26 mouse cellular contexts compared by ENCODE assay signal in the genomic region with DNA sequence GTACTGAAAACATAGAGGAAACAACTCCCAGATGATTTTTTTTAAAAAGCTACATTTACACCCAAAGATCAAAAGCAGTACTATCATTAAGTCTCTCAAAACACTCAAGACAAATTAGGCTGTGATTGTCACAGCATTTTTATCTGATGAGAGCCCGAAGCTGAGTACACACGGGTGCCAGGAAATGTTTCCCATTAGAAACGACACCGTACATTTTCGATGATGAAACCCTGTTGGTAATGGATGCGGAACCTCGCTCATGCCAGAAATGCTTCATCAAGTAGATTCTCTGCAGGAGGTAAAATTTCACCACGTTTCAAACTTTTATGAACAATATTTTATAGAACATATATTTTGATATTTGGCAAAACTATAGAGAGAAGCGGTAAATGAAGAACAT. TPM values are rescaled to one million over a fixed set of nuclear protein-coding genes. Genes with fewer than 3 reads are reported as not detected.
DNase-seq lines count a peak whose midpoint lies in the region; ATAC-seq and TF ChIP-seq lines count a peak whose summit lies in the region.
"Had no signal": no experiment of that assay in that cellular context is flagged by ENCODE, and none has a peak within 500 bp of the region (broad histone marks: within the 10 kb centered on the region; RNA-seq: fewer than 3 reads in every experiment).

No protein-coding gene starts in this region.

- H3K4me1 ChIP-seq in embryonic facial prominence, embryonic 14.5 days (ENCODE audit: control insufficient read depth, insufficient read depth, low read length), result 0 out of 2 replicates have a peak, but pooled peaks cover 7% of the 10 kb centered on the region
- peaks cover 12% of the 10 kb centered on the region for H3K4me1 ChIP-seq in embryonic facial prominence, embryonic 10.5 days
- peaks cover 9% of the 10 kb centered on the region for H3K4me1 ChIP-seq in lung, embryonic 14.5 days (ENCODE audit: insufficient read depth)
- peaks cover 10% of the 10 kb centered on the region for H3K4me1 ChIP-seq in lung, embryonic 16.5 days (replicated peaks; ENCODE audit: control insufficient read depth, insufficient read depth, low read length)
- no peaks in the 10 kb centered on the region; the same call in 1 of the 2 replicates for H3K4me1 ChIP-seq in lung, postnatal 0 days (ENCODE audit: insufficient read depth, low read depth, low read length)

- no peak for TF ChIP-seq CTCF in lung, embryonic 14.5 days (IDR thresholded peaks at IDR 0.05; ENCODE audit: low read depth)
- no peak for TF ChIP-seq CTCF in lung, postnatal 0 days (IDR thresholded peaks at IDR 0.05)

- H3K9ac ChIP-seq in embryonic facial prominence, embryonic 14.5 days (ENCODE audit: low read depth, low read length), result no peak overlapping the region
- no peak overlapping the region for H3K9ac ChIP-seq in lung, embryonic 14.5 days
- no peak overlapping the region for H3K9ac ChIP-seq in lung, embryonic 16.5 days (ENCODE audit: low read length)
- no peak overlapping the region for H3K9ac ChIP-seq in lung, postnatal 0 days (replicated peaks; ENCODE audit: low read depth)
- H3K9ac ChIP-seq: embryonic facial prominence, embryonic 13.5 days; forebrain, embryonic 12.5 days; forebrain, embryonic 15.5 days; forebrain, postnatal 0 days had no signal

- TF ChIP-seq EP300 in lung, postnatal 0 days (IDR thresholded peaks at IDR 0.05), result no peak

- no peaks in the 10 kb centered on the region for H3K36me3 ChIP-seq in embryonic facial prominence, embryonic 14.5 days (ENCODE audit: control insufficient read depth, insufficient read depth, low read length)
- H3K36me3 ChIP-seq in embryonic facial prominence, embryonic 10.5 days (replicated peaks), result no peaks in the 10 kb centered on the region
- H3K36me3 ChIP-seq in lung, embryonic 14.5 days (ENCODE audit: insufficient read depth), result no peaks in the 10 kb centered on the region
- H3K36me3 ChIP-seq in lung, embryonic 16.5 days (ENCODE audit: control insufficient read depth, insufficient read depth, low read length), result no peaks in the 10 kb centered on the region
- no peaks in the 10 kb centered on the region for H3K36me3 ChIP-seq in lung, postnatal 0 days (ENCODE audit: insufficient read depth, low read length)
- H3K36me3 ChIP-seq: embryonic facial prominence, embryonic 13.5 days; forebrain, embryonic 12.5 days; forebrain, embryonic 15.5 days; G1E had no signal

- no peaks in the 10 kb centered on the region for H3K9me3 ChIP-seq in embryonic facial prominence, embryonic 14.5 days (ENCODE audit: control insufficient read depth, low read length)
- H3K9me3 ChIP-seq in embryonic facial prominence, embryonic 10.5 days, result no peaks in the 10 kb centered on the region
- H3K9me3 ChIP-seq in lung, embryonic 14.5 days (ENCODE audit: low read depth, low read length), result no peaks in the 10 kb centered on the region
- no peaks in the 10 kb centered on the region for H3K9me3 ChIP-seq in lung, embryonic 16.5 days (ENCODE audit: control insufficient read depth, low read length)
- no peaks in the 10 kb centered on the region for H3K9me3 ChIP-seq in lung, postnatal 0 days (ENCODE audit: low read length)
- H3K9me3 ChIP-seq: embryonic facial prominence, embryonic 13.5 days; forebrain, embryonic 12.5 days; forebrain, embryonic 15.5 days had no signal

- H3K27ac ChIP-seq in embryonic facial prominence, embryonic 14.5 days (replicated peaks; ENCODE audit: low read depth, low read length), result no peak overlapping the region
- H3K27ac ChIP-seq in embryonic facial prominence, embryonic 10.5 days (replicated peaks), result no peak overlapping the region
- no peak overlapping the region for H3K27ac ChIP-seq in lung, embryonic 14.5 days (ENCODE audit: low read depth)
- H3K27ac ChIP-seq in lung, embryonic 16.5 days (ENCODE audit: low read length), result 0 out of 2 replicates have a peak overlapping the region, but pooled peaks have one; percentile 39
- no peak overlapping the region for H3K27ac ChIP-seq in lung, postnatal 0 days (ENCODE audit: low read length)
- H3K27ac ChIP-seq: embryonic facial prominence, embryonic 13.5 days; forebrain, embryonic 15.5 days had no signal

- 46% methylated on average over 9 of the region's 9 CpGs for WGBS in embryonic facial prominence, embryonic 14.5 days
- 84% methylated on average over 9 of the region's 9 CpGs for WGBS in embryonic facial prominence, embryonic 10.5 days
- 37% methylated on average over 9 of the region's 9 CpGs for WGBS in lung, embryonic 14.5 days
- 37% methylated on average over 9 of the region's 9 CpGs for WGBS in lung, embryonic 16.5 days
- WGBS in lung, postnatal 0 days, result 45% methylated on average over 9 of the region's 9 CpGs

- H3K4me2 ChIP-seq in embryonic facial prominence, embryonic 14.5 days (ENCODE audit: low read depth, low read length), result no peak overlapping the region
- H3K4me2 ChIP-seq in lung, embryonic 14.5 days, result no peak overlapping the region
- no peak overlapping the region for H3K4me2 ChIP-seq in lung, embryonic 16.5 days (ENCODE audit: low read depth, low read length)
- H3K4me2 ChIP-seq in lung, postnatal 0 days (replicated peaks; ENCODE audit: low read depth, low read length), result no peak overlapping the region
- H3K4me2 ChIP-seq: embryonic facial prominence, embryonic 13.5 days; forebrain, embryonic 12.5 days; forebrain, embryonic 15.5 days had no signal

- H3K4me3 ChIP-seq in embryonic facial prominence, embryonic 14.5 days (ENCODE audit: low read depth, low read length), result no peak overlapping the region
- no peak overlapping the region for H3K4me3 ChIP-seq in embryonic facial prominence, embryonic 10.5 days
- no peak overlapping the region for H3K4me3 ChIP-seq in lung, embryonic 14.5 days (ENCODE audit: low read depth, low read length)
- H3K4me3 ChIP-seq in lung, embryonic 16.5 days (ENCODE audit: low read length), result no peak overlapping the region
- no peak overlapping the region for H3K4me3 ChIP-seq in lung, postnatal 0 days (ENCODE audit: low read depth, low read length)
- H3K4me3 ChIP-seq: embryonic facial prominence, embryonic 13.5 days; forebrain, embryonic 12.5 days; forebrain, embryonic 15.5 days had no signal

- no peak for ATAC-seq in embryonic facial prominence, embryonic 14.5 days (ENCODE audit: low read depth)
- ATAC-seq in lung, embryonic 14.5 days (ENCODE audit: insufficient read depth), result no peak
- ATAC-seq in lung, embryonic 16.5 days (ENCODE audit: low read depth), result peak; percentile 64
- ATAC-seq in lung, postnatal 0 days, result no peak
- ATAC-seq: activated CD4-positive, CD25-positive, alpha-beta regulatory T cell, adult 4 months; CD4-positive, CD25-positive, alpha-beta regulatory T cell, adult 4 months; forebrain, embryonic 15.5 days; forebrain, postnatal 0 days; Patski had no signal

- DNase-seq in embryonic facial prominence, embryonic 14.5 days (ENCODE audit: low spot score), result peak; percentile 32
- no peak for DNase-seq in embryonic facial prominence, embryonic 10.5 days (ENCODE audit: low spot score)
- peak; percentile 76 for DNase-seq in lung, embryonic 14.5 days
- DNase-seq in lung, adult 18-20 months, result no peak
- DNase-seq in lung, postnatal 0 days (ENCODE audit: low spot score), result no peak
- DNase-seq: adrenal gland, adult 8-10 months; adrenal gland, postnatal 14 days; adrenal gland, postnatal 36 days; B cell, adult 2 months; cerebellum, adult 11-12 months; cerebellum, adult 2 months; cerebellum, adult 9-10 months; cerebellum, postnatal 10 days; cerebellum, postnatal 25 days; forebrain, postnatal 0 days had no signal

- H3K27me3 ChIP-seq in embryonic facial prominence, embryonic 14.5 days (replicated peaks; ENCODE audit: control insufficient read depth, insufficient read depth, low read length), result no peaks in the 10 kb centered on the region
- H3K27me3 ChIP-seq in embryonic facial prominence, embryonic 10.5 days (replicated peaks; ENCODE audit: low read depth, poor library complexity, severe bottlenecking), result no peaks in the 10 kb centered on the region
- H3K27me3 ChIP-seq in lung, embryonic 14.5 days (ENCODE audit: insufficient read depth, low read length), result no peaks in the 10 kb centered on the region
- H3K27me3 ChIP-seq in lung, embryonic 16.5 days (ENCODE audit: control insufficient read depth, insufficient read depth, low read depth, low read length), result no peaks in the 10 kb centered on the region
- H3K27me3 ChIP-seq in lung, postnatal 0 days (replicated peaks; ENCODE audit: insufficient read depth, low read length), result no peaks in the 10 kb centered on the region
- H3K27me3 ChIP-seq: CH12.LX; embryonic facial prominence, embryonic 13.5 days; forebrain, embryonic 12.5 days; forebrain, embryonic 15.5 days; Patski had no signal

RNA-seq across cellular contexts. Expression of a gene that starts 10.3 kb away (rescaled TPM):
- polyA plus RNA-seq in embryonic facial prominence, embryonic 14.5 days (2014; fragmentation: Nextera tagmentation; extraction: Ambion mirVana), result not detected in 2 replicates
- polyA plus RNA-seq in embryonic facial prominence, embryonic 10.5 days (2016; fragmentation: Nextera tagmentation; extraction: Ambion mirVana), result not detected in 2 replicates
- not detected in 2 replicates for polyA plus RNA-seq in lung, embryonic 14.5 days (2014; fragmentation: Nextera tagmentation; extraction: Ambion mirVana)
- polyA plus RNA-seq in lung, embryonic 16.5 days (2015; fragmentation: Nextera tagmentation; extraction: Ambion mirVana), result not detected in 2 replicates
- not detected in 2 replicates for polyA plus RNA-seq in lung, postnatal 0 days (2015; fragmentation: Nextera tagmentation; extraction: Ambion mirVana)
- polyA plus RNA-seq: activated CD4-positive, CD25-positive, alpha-beta regulatory T cell, adult 4 months; CD4-positive, CD25-positive, alpha-beta regulatory T cell, adult 4 months; cerebellum, adult 2 months; cortical plate, adult 2 months; embryonic facial prominence, embryonic 11.5 days; embryonic facial prominence, embryonic 13.5 days; forebrain, embryonic 12.5 days; forebrain, embryonic 15.5 days; forebrain, postnatal 0 days; G1E; Patski had no signal

Comparison
In these comparisons a context has a peak if more than half of its experiments do, and no peak if none do; other contexts are left out.
1. DNase-seq: peak in embryonic facial prominence, embryonic 14.5 days (single experiment) and lung, embryonic 14.5 days (single experiment); none in embryonic facial prominence, embryonic 10.5 days (single experiment), lung, adult 18-20 months (0 of 2) and lung, postnatal 0 days (single experiment).